Mouse (Mus musculus) c-Kit-positive CD71-positive TER-119-negative erythroid progenitor cells, embryonic 14.5 days (primary cell): ENCODE measurements at regions not wholly inside any gene's neighbourhood (a gene's known extent, or its start where the extent isn't known, plus 50 kb on each side); places are given as distances from the start of the nearest gene placed in this dataset.
A peak's percentile ranks its signal among the peaks of the same experiment; 100 is the strongest.

Experiments used
- DNase-seq: peaks from one replicate; pipeline ENCODE4 v3.0.0-alpha.2; 2013; ENCODE audit warnings: low read depth

DNA sequence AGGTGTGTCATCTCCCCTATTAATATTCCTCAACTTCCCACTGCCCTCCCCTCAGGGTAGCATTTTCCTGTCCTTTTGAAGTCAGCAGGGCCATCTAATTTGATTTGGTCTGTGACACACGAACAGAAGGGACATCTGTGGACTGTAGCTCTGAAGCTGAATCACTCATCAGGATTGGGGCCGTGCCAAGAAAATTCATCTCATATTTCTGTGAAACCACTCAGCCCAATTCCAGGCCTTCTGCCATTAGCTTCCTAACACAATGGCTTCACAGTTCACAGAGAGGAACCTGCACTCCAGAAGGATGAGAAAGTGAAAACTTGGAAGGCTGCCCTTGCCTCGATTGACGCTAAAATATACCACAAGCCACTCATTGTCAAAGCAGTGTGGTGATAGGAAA, 86.1 kb downstream of the Abhd5 start:
- DNase-seq = no peak

DNA sequence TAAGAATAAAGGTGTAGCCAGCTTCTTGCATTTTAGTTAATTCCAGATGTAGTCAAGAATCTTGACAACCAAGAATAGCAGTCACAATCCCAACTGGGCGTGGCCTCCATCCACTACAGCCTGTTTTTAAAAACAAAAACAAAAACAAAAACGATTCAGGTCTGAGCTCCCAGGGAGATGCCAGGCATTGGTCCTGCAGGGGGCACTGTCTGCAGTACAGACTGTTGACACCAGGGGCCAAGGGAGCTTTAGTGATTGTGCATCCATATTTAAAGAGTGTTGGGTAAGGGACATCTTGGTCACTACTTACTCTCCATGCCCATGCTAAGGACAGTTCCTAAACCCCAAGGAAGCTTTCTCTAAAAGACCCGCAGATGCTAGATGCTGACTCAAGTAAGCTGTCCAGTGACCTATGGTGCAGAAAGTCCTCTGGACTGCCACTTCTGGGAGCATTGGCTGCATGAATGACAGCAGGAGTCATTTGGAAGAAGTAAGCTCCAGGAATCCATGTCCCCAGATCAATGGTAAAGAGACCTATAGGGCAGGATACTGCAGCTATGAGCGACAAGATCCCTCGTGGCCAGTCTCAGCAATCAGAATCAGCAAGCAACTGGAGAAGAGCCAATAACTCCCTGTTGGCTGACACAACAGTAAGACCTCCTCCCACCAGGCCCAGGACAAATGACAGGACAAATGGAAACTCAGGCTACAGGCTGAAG, 95.1 kb downstream of the Abhd5 start:
- DNase-seq = no peak

DNA sequence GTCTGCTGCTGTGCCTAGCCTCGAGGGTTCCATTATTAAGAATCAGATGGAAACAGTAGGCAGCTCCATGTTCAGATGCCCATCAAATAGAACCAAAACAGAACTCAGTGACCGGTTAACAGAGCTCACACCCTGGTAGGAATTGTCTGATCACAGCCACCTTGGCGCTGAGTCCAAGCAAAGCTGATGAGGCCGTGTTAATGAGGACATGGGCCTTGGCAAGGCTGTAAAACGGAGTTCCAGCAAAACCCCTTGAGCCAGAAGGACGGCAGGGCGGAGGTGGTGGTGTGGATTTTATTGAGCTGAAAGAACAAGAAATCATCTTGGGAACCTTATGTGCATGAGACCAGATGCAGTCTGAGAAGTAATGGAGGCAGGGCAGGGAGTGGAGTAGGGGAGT, 96.2 kb downstream of the Abhd5 start:
- no peak for DNase-seq

DNA sequence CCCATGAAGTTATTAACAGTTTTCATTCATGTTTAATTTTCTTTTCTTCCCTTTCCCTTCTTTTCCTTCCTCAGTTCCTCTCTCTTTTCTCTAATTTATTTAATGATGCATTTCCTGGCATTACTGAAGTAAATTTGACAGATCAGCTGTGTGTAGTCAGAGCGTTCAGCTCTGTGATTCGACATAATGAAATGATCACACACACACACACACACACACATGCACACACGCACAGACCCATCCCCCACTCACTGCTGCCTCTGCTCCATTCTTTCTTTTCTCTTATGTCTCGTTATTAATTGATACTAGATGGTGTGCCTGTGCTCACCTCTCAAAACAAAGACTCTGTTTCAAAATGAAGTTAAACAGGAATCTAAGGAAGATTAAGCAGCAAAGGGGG, 96.9 kb downstream of the Abhd5 start:
- no peak for DNase-seq

DNA sequence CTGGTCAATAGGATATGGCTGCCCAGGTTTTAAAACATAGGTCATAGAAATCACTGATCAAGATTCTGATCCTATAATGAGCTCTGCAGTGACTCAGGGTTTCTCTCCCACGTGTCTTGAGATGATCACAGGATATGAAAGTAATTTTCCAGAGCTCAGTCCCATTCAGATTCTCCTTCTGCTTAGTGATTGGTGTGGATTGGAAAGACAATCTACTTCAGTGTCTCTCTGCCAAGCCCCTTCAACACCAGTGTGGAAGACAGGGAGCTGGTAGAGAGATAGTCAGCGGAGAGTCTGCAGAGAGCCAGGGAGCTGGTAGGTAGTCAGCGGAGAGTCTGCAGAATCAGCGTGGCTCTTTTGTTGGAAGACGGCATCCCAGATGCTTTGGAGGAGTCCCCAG, 99.1 kb downstream of the Abhd5 start:
- no peak for DNase-seq

DNA sequence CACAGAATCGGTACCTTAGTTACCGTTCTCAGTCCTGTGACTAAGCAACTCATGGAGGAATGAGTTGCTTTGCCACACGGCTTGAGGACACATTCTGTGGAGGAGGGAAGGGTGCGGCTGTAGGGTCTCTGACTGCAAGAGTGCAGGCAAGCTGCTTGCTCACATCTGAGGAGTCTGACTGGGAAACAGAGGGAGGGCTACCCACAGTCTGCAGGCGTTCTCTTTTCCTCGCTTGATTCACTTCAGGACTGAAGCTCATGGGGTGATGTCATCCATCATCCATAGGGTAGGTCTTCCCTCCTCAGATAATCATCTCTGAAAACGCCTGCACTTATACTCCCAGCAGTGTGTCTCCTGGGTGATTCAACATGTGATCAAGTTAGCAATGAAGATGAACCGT, 103.9 kb downstream of the Abhd5 start:
- DNase-seq = no peak

DNA sequence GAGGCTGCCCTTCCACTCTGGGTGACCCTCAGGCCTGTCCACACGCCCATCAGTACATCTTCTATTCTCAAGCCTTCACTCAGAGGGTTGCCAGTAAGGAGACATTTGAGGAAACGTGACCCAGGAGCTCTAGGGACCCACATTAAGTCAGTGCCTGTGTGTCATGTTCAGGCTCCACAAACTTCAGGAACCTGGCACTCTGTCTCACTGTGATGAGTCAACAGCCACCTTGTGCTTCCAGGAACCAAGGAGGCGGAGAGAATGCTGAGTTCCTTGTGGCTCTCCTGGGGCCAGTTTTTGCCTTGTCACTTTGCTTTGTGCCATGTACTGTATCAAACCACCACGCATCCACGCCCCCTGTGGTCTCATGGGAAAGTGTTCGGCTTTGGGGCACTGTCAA, 104.4 kb downstream of the Abhd5 start:
- DNase-seq = no peak

DNA sequence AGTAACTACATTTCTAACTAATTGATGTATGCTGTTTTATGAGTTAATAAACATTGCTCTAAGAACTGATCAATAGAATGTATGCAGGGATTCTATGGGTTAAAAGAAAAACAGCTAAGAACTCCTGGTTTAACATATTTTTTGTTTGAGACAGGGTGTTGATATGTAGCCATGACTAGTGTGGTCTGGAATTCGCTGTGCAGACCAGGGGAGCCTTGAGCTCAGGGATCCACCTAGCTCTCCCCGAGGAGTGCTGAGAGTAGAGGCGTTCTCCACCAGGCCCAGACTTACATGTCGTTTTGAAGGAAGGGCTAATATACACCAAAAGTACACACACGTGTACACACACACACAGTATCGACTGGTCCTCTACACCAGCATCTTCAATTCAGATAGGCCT, 108.1 kb downstream of the Abhd5 start:
- DNase-seq = no peak

DNA sequence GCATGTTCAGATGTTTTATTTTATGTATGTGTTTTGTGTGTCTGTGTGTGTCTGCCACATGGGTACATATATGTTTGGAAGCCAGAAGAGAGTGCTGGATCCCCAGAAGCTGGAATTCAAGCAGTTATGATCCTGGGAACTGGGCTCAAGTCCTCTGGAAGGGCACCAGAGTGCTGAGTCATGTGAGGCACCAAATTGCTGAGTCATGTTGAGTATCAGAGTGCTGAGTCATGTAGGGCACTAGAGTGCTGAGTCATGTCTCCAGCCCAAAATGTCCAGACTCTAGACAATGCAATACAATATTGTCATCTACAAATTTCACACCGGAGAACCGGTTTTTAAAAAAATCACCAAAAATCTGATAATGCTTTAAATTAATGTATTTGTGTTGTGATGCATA, 120.1 kb downstream of the Abhd5 start:
- DNase-seq = peak; percentile 9

DNA sequence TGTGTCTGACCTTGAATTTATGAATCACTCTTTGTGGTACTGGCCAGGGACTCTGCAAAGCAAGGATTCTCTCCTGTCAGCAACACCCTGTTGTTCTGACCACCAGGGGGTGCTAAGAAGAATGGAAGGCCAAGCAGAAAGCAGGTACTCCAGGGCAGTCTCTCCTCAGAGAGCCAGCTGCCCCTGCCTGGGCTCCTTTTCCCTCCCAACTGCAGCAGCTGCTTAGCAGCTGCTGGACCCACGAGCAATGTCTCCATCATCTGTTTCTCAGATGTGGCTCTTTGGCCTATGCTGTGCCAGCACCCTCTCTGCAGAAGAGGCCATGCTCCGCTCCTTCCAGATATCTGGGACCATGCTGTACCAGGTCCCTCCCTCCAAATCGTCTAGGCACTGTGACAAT, 124.9 kb downstream of the Abhd5 start:
- peak; percentile 4 for DNase-seq

DNA sequence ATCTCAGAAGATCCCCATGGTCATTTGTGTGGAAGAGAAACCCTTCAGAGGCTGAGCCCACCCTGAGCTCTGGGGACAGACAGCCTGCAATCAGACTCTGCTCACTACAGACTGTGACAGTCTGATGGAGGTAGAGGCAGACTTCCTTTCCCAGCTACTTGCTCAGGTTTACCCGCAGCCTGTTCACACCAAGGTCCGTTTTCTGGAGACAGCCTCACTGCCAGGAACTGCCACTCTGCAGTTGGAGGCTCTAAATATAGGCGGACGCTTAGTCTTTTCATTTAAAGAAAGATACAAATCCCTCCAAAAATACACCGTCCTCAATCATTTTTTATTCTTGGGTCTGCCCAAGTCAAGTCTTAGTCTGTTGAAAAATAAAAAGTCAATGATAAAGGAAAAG, 135.6 kb downstream of the Abhd5 start:
- DNase-seq = no peak

DNA sequence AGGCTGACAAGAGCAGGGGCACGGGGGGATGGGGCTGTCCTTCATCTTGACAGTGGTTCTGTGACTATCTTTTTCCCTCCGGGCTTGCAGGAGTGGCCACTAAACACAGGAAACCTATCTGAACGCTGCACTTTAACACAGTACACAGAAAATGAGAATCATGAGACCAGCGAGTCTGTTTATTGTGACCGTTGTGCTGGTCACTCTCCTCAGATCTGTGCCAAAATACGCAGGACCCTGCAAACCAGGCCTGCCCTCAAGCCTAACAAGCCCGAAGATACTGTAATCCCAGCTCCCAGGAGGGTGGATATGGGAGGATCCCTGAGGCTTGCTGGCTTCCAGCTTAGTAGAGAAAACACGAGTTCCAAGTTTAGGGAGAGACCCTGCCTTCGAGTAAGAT, 143.3 kb downstream of the Abhd5 start:
- no peak for DNase-seq

DNA sequence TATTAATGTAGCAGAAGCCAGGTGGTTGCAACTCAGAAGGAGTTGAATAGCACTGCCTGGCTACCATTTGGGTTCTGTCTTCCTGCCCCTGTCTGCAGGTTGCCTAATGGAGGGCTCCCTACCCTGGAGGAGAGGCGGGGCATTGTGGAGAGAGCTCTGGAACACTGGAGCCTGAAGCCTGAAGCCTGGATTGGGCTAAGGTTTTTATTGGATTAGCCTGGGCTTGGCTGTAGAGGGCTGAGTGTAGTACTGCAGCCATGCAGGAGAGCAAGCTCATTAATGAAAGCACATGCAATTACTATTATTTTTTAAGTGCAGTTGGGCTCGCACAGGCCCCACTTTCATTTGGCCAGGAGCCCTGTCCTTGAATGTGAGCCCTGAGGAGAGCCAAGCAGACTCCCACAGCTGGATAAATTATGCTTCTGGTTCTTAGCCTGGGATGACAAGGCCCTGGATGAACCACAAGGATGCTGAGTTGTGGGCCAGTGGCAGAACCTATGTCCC, 145.1 kb downstream of the Abhd5 start:
- DNase-seq = no peak

DNA sequence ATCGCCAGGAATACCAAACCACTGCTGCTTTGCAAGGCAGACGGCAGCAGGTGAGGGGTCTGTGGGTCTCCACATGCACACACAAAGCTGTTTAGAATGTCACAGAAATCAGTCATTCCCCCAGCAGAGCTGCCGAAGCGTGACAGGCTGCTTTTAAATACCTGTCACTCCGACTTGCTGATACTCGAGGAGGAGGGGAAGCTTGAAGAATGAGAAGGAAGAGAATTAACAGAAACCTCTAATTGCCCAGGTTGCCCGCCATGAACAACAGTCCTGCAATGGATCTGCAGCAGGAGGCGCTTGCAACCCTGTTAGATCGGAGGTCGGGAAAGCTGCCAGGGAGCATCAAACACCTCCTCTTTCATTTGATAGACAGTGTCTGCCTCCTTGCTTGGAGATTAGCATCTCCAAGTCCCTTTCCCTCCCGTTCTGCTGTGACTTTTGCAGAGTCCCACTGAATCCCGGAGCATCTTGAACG, 150.5 kb downstream of the Abhd5 start:
- DNase-seq = no peak

DNA sequence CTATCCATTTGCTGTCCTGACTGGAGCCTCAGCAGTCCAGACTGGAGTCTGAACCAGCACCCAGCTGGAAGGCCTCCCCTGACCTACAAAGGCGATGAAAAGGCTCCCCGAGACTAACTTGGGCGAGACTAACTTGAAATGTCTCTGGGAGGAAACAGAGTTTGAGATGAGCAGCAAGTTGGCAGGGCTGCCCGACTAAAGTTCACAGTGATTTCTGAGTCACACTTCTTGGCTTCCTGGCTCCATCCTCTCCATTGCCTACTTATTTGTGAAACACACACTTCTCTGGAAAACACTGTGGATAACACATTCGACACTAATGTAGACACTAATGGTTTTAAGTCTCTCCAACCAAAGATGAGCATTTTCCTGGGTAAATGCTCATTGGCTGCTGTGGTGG, 170.2 kb downstream of the Abhd5 start:
- DNase-seq = no peak

DNA sequence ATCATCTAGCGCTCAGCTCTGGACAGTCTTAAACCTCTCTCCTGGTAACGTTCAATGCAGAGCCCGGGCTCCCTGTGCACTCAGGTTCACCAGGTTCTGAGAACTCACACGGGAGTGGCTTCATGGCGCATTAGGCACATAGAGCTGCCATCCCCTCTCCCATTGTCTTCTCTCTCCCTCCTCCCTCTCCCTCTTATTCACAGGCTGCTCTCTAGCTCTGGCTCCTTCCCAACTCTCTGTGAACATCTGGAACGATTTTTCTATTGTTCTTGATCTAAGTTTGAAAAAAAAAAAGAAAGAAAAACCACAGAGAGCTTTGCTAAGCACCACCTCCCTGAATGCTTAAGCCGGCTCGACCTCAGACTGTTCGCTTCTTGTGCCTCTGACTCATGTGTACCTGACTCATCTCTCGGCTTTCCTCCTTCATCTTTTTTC, 174.2 kb downstream of the Abhd5 start:
- no peak for DNase-seq

DNA sequence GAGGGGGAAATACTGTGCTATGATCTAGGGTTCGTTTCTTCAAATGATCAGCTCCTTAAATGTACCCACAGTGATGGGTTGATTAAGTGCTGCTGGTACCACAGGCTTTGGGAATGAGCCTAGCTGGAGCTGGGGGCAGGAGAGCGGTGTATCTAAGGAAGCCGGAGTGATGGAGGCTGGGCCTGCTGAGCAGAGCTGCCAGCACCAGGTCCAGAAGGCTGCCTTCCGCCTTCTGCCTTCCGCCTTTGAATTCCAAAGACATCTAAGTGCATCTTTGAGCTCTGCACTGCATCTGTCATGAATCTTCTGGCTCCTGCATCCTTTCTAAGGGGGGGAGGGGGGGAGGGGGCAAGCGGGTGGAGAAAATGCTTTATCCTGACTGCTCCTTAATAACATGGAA, 176.9 kb downstream of the Abhd5 start:
- DNase-seq = no peak

DNA sequence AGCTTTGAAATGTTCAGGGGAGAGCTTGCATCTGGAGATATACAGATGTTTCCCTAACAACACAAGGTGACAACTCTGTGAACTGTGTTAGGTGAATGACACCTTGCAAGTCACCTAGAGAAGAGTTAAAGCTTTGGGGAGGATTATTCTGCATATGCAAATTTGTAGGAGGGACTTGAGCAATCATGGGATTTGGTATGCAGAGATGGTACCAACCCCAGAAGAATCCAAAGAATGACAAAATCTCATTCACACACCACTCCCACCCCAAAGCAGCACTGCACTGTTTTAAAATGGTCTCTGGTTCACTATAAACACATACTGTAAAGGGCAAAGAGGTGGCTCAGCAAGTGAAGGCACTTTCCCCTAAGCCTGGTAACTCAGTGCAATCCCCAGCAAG, 178.3 kb downstream of the Abhd5 start:
- DNase-seq = no peak

DNA sequence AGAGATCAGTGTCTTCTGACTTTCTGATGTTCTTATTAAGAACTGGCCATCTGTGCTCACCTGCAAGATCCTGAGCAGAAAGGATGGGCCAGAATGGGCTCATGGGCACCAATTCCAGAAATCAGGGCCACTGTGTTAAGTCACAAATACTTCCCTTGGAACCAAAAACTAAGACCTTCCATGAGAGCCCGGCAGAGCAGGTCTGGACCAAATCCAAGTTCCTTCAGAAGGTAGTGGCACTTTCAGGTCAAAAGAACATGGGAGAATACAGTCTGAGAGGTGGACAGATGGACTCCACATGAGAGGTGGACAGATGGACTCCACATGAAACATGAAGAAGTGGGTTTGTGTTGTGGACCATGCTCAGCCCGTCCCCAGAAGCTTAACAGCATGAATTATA, 180.4 kb downstream of the Abhd5 start:
- no peak for DNase-seq

DNA sequence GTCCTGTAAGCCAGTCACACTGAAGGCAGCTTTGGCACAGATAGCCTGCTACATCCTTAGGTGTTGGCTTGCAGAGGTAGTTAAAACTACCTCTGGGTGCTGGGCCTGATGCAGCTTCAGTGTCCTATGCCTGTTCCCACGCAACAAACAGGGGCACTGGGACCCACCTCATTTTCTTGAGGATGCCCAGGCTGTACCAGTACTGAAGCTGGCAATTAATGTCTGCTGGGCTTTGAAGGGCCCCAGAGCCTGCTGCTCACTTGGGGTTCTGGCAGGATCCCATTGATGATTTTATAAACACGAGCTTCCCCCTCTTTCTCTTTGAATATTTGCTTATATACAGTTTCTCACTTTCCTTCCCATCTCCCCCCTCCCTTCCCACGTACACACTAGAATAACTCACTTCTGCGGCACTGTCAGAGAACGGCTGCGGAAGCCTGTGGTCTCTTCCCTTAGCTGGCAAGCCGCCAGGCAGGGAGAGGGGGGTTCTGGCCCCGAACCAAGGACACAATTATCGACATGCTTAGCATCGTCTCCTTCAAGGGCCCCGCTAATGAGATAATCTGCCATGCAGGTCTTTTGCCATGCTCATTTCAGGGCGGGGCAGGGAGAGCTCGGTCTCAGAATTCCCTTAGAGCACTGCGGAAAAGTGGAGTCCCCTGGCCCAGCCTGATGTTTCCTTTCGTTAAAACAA, 182.9 kb downstream of the Abhd5 start:
- no peak for DNase-seq

DNA sequence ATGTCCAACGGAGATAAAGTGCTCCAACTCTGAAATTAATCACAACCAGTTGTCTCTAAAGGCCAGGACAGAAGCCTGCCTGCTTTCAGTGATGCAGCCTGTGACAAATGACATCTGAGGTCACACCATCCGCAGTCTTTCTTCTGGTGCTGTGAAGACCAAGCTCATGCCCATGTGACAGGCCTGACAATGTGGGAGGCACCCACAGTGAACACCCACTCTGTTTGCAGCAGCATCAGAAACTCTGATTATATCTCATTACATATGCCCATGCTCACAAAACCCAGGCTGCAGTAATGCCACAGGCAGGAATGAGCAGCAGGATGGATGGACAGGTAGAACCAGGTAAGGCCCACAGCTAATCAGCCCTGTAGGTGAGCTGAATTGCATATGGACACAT, 183.6 kb downstream of the Abhd5 start:
- no peak for DNase-seq

DNA sequence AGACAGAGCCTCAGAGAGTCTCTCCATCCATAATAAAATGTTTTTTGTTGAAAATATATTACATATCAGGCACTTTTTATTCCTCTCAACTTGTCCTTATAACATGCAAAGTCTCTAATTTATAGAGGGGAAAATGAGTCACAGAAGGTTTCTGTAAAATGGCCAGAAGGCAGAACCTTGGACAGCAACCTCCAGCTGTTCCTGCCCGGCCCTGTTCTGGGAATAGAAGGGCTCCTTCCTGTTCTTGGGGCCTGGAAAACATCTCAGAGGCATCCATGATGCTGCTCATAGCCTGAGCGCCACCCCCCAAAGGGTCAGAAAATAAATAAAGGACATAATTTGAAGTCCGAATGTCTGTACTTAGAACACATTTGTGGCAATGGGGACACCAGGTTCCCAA, 188.7 kb downstream of the Abhd5 start:
- no peak for DNase-seq

DNA sequence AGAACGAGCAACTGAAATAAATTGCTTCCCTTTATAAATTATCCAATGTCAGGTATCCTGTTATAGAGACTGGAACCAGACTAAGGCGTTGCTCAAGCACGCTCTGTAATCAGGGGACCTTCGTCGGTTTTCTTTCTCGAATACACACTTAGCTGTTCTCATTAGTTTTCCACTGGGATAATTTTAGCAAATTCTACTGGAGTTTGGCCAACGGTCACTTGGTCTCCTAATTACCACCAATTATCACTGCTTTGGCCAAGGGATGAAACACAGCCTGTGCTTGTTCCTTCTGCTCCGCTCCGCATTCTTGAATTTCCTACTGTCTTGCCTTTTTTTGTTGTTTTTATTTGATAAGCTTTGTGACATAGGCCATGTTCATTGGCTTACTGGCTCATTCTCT, 191.1 kb upstream of the Topaz1 start:
- DNase-seq = no peak

DNA sequence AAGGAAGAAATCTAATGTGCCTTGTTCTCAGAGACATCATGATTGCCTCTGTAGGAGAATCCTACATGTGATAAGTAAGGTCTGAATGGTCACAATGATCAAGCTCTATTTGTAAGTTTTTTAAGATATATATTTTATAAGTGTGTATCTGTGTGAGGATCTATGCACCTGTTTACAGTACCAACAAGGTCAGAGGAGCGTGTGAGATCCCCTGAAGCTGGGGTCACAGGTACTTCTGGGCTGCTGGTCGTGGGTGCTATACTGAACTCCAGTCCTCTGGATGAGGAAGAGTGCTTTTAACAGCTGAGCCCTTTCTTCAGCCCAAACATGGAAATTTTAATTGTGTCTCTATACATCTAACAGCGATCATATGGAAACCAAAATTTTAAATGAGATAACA, 181.1 kb upstream of the Topaz1 start:
- DNase-seq = no peak
